Mouse (Mus musculus) cortical plate, adult 2 months (tissue): Measurements from ENCODE around the gene Syce2.

Experiments used
- CTCF ChIP-seq: fragments of 200-500 bp; IDR thresholded peaks from 2 replicates; pipeline ENCODE4 v1.5.1; 2011; ENCODE audit warnings: mild to moderate bottlenecking, control low read depth, low read length; ENCODE audit not compliant: insufficient read depth; ENCODE audit errors: extremely low read depth
- POLR2A ChIP-seq: fragments of 200-500 bp; IDR thresholded peaks from 2 replicates; pipeline ENCODE4 v1.6.1; 2011; ENCODE audit warnings: mild to moderate bottlenecking, low read length, control low read depth; ENCODE audit not compliant: insufficient read depth; ENCODE audit errors: extremely low read depth

GRCm38 (mm10) chr8:84910551-84910950 lies 38.6 kb downstream of the Syce2 start:
- TF ChIP-seq CTCF = no peak
- TF ChIP-seq POLR2A = no peak
